Mouse (Mus musculus) cortical plate, adult 2 months (tissue): Measurements from ENCODE around the gene Timmdc1. TPM values are rescaled to one million over a fixed set of nuclear protein-coding genes. Genes with fewer than 3 reads are reported as not detected.

Source experiments
- H3K27ac ChIP-seq: fragments of 200-500 bp; 2 replicates; pipeline ENCODE4 v1.5.1; 2012; ENCODE audit warnings: low read length, control low read depth, inconsistent platforms; ENCODE audit not compliant: insufficient read depth
- H3K4me1 ChIP-seq: fragments of 200-500 bp; 2 replicates; pipeline ENCODE4 v1.6.1; 2011; ENCODE audit warnings: low read length; ENCODE audit not compliant: control insufficient read depth, insufficient read depth
- H3K4me3 ChIP-seq: fragments of 200-500 bp; 2 replicates; pipeline ENCODE4 v1.5.1; 2011; ENCODE audit warnings: mild to moderate bottlenecking, low read length, control low read depth; ENCODE audit not compliant: insufficient read depth
- CTCF ChIP-seq: fragments of 200-500 bp; IDR thresholded peaks from 2 replicates; pipeline ENCODE4 v1.5.1; 2011; ENCODE audit warnings: mild to moderate bottlenecking, control low read depth, low read length; ENCODE audit not compliant: insufficient read depth; ENCODE audit errors: extremely low read depth
- POLR2A ChIP-seq: fragments of 200-500 bp; IDR thresholded peaks from 2 replicates; pipeline ENCODE4 v1.6.1; 2011; ENCODE audit warnings: mild to moderate bottlenecking, low read length, control low read depth; ENCODE audit not compliant: insufficient read depth; ENCODE audit errors: extremely low read depth
- polyA plus RNA-seq: library from polyadenylated mRNA; depleted of rRNA; stranded (reverse); fragments of >200 nt; gene quantifications from 2 replicates; pipeline ENCODE4 v1.2.3, GENCODE M21; 2012; rRNA removed

Gene Timmdc1
- polyA plus RNA-seq, 1 experiment = 16.2 TPM

DNA sequence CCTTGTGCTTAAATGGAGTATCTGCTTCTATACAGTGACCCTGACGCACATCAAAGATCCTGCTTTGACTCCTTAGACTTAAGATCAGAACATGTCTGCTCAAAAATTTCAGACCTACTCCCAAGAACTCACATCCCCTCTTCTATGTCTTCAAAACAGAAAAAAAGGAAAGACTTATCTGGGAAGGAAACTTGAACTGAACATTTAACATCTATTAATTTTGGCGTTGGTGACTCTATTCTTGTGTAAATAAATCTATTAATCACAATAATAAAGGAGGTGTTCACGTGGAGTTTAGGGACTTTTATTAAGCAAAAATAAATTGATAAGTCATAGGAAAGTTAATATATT lies 69.3 kb downstream of the Timmdc1 start:
- H3K4me3 ChIP-seq = peak overlapping the region; percentile 99
- H3K27ac ChIP-seq = peak overlapping the region; percentile 88
- no peak for TF ChIP-seq CTCF
- TF ChIP-seq POLR2A = no peak
- H3K4me1 ChIP-seq = peaks cover 2% of the 10 kb centered on the region; the same call in 1 of the 2 replicates

DNA sequence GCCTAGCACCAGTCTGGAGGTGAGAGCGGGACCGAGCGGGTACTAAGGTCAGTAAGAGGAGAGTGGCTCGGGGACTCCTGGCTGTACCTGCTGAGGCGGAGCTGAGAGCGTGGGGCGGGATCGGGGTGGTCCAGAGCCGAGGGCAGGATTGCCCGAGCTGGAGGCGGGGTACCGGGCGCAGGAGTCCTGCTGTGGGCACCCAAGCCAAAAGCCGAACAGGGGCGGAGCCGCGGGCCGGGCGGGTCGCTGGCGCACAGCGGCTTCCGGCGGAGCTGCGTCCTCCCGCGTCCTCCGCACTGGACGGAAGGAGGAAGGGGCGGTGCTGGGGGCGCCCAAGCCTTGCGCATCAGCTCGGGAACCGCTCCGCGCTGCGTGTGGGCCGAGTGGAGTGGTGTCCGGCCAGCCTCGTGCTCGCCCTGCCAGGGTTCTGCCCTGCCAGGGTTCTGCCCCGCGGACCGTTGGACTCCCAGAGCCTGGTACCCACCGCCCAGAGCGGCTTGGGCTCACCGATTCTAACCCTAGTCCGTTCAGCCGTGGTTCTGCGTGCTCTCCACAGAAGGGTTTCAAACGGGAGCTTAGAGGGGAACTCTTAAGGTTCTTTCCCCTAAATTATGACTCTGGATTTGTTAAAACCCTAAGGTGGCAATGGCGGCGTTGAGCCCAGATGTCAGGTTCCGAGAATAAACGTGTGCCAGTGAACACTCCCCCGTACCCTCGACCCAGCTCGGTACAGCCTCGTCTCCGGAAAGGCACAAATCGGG lies 69.8 kb downstream of the Timmdc1 start, which contains the start of gene Adprh:
Gene Adprh, minus strand, starts transcription at position 262 of the 761 bp plus-strand sequence.
- Histone ChIP-seq H3K27ac (peak within 1 kb of the TSS; percentile 88), H3K4me1 (peaks cover 2% of the 10 kb centered on the region; the same call in 1 of the 2 replicates), H3K4me3 (peak within 1 kb of the TSS; percentile 99)
- TF ChIP-seq POLR2A (peak; percentile 83), CTCF (no peak)

DNA sequence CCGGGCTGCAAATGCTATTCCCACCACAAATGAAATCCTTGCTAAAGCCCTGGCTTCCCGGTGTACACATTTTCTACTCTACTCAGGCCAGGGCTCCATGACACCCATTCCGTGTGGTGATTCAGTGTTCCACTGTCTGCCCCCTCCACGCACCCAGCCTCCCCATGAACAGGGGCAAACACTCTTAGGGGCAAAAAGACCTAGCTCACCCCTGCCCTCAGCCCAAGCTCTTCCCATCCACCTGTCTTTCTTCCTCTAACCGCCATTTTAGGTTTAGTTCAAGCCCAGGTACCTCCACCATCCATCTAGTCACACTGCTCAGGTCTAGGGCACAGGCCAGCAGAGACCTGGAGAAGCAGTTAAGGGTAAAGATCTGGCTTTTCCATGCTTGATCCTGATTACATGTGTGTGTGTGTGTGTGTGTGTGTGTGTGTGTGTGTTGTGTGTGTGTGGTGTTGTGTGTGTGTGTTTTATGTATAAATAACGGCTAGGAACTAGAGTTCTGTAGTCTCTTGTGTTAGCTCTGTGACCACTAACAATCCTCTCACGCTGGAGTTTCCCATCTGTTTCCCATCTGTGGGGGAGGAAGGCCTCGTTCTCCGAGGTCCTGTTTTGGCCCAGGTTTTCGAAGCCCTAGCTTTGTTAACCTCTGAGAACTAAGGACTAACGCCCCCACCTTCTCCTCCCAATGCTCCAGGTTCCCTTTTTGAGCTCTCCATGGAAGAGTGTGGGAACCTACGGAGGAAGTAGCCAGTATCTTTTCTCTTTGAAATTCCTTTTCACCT lies 70.8 kb downstream of the Timmdc1 start:
- Histone ChIP-seq H3K27ac (peak overlapping the region; percentile 88; the same call in 1 of the 2 replicates), H3K4me1 (peaks cover 2% of the 10 kb centered on the region; the same call in 1 of the 2 replicates), H3K4me3 (peak overlapping the region; percentile 99)
- no peak for TF ChIP-seq CTCF
- TF ChIP-seq POLR2A = no peak

DNA sequence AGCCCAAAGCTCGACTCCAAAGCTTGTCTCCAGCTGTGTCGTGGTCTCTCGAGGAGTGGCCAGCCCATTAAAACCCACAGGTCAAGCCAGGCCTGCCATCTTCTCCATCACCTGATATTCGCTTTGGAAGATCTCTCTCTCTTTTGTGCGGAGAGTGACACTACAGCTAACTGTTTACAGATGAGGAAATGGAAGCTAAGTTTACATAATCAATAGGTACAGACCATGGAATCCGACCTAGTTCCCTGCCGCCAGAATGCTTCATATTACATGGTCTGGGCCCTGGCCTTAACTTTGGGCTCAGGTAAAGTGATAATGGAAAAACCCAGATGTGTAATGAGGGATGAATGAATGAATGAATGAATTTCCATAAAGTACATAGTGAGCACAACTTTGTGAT lies 71.8 kb downstream of the Timmdc1 start:
- Histone ChIP-seq H3K27ac (no peak overlapping the region), H3K4me3 (no peak overlapping the region), H3K4me1 (peaks cover 2% of the 10 kb centered on the region; the same call in 1 of the 2 replicates)
- no peak for TF ChIP-seq POLR2A
- no peak for TF ChIP-seq CTCF

DNA sequence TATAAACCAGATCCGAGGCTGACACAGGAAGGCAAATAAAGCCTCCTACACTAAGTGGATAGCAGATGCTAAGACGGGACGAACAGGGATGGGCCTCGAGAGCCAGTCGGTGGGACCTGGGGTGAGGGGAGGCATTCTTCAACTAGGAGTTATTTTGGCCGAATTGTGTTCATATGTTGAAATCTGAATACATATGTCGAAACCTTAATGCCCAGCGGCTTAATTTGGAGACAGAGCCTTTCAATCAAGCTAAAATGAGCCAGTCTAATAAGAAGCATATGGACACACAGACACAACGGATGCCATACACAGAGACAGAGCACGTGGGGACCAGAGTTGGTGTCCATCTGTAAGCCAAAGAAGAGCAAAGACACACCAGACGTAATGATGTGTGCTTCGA lies 74.0 kb downstream of the Timmdc1 start:
- H3K4me3 ChIP-seq = no peak overlapping the region
- no peak for TF ChIP-seq CTCF
- no peak for TF ChIP-seq POLR2A
- no peak overlapping the region for H3K27ac ChIP-seq
- H3K4me1 ChIP-seq = peaks cover 2% of the 10 kb centered on the region; the same call in 1 of the 2 replicates

Other genes with a start within 250 kb of the Timmdc1 start
- gene Nr1i2, start 227.8 kb downstream of the Timmdc1 start, polyA plus RNA-seq = not detected in 2 replicates
- gene Maats1, start 180.5 kb downstream of the Timmdc1 start, polyA plus RNA-seq = 0.96 and 1.2 TPM in 2 replicates
- 235 and 239 TPM in 2 replicates for gene Cox17, start 175.7 kb downstream of the Timmdc1 start, polyA plus RNA-seq
- gene Gm21987, start 175.6 kb downstream of the Timmdc1 start, polyA plus RNA-seq = not detected in 2 replicates
- gene Popdc2, start 160.5 kb downstream of the Timmdc1 start, polyA plus RNA-seq = 0.62 and 0.81 TPM in 2 replicates
- gene Pla1a, start 89.5 kb downstream of the Timmdc1 start, polyA plus RNA-seq = 2.2 and 2.3 TPM in 2 replicates
- 61.2 and 61.3 TPM in 2 replicates for gene Adprh, start 70.0 kb downstream of the Timmdc1 start, polyA plus RNA-seq
- 0.61 and 0.79 TPM in 2 replicates for gene Cd80, start 67.1 kb downstream of the Timmdc1 start, polyA plus RNA-seq
- 56.6 and 59.7 TPM in 2 replicates for gene Poglut1, start 27.6 kb upstream of the Timmdc1 start, polyA plus RNA-seq
- gene Tmem39a, start 36.0 kb upstream of the Timmdc1 start, polyA plus RNA-seq = 39.9 and 46.2 TPM in 2 replicates
- 10.3 and 10.4 TPM in 2 replicates for gene Arhgap31, start 190.6 kb upstream of the Timmdc1 start, polyA plus RNA-seq
- 19.3 and 23.0 TPM in 2 replicates for gene B4galt4, start 219.6 kb upstream of the Timmdc1 start, polyA plus RNA-seq